Mouse (Mus musculus) hindbrain, embryonic 13.5 days (tissue): ENCODE data around the gene Dnajc22. TPM values are rescaled to one million over a fixed set of nuclear protein-coding genes. Genes with fewer than 3 reads are reported as not detected.

Experiments used
- microRNA-seq: library from miRNA; unstranded; fragments of <30 nt; microRNA quantifications from one replicate; pipeline ENCODE4, GENCODE M21; 2016
- polyA plus RNA-seq: library from polyadenylated mRNA; unstranded; fragments of >200 nt; fragmentation: Nextera tagmentation; extraction: Ambion mirVana; gene quantifications from 2 replicates; pipeline ENCODE4 v1.2.1, GENCODE M21; 2015

The Dnajc22 gene
- polyA plus RNA-seq, 1 experiment from 2014 or later = 1.3 TPM

Small RNAs within 50 kb of the gene (microRNA-seq; reads per million reads assigned to microRNA genes)
- gene Mir6960 = not detected

Other genes starting within 250 kb of the Dnajc22 start
- gene Kmt2d, start 222.0 kb upstream of the Dnajc22 start, polyA plus RNA-seq = 11.6 and 12.1 TPM in 2 replicates
- gene Rhebl1, start 198.6 kb upstream of the Dnajc22 start, polyA plus RNA-seq = 29.7 and 34.7 TPM in 2 replicates
- gene Dhh, start 194.6 kb upstream of the Dnajc22 start, polyA plus RNA-seq = 1.7 and 2.2 TPM in 2 replicates
- 37.7 and 38.3 TPM in 2 replicates for gene Lmbr1l, start 174.9 kb upstream of the Dnajc22 start, polyA plus RNA-seq
- gene Tuba1b, start 158.6 kb upstream of the Dnajc22 start, polyA plus RNA-seq = 1,016 and 1,054 TPM in 2 replicates
- gene Gm49450, start 139.6 kb upstream of the Dnajc22 start, polyA plus RNA-seq = not detected in 2 replicates
- 15,152 and 15,804 TPM in 2 replicates for gene Tuba1a, start 139.5 kb upstream of the Dnajc22 start, polyA plus RNA-seq
- 28.1 and 28.2 TPM in 2 replicates for gene Tuba1c, start 63.3 kb upstream of the Dnajc22 start, polyA plus RNA-seq
- gene Prph, start 38.0 kb upstream of the Dnajc22 start, polyA plus RNA-seq = 62.4 and 78.7 TPM in 2 replicates
- 8.4 and 10.0 TPM in 2 replicates for gene Troap, start 18.6 kb upstream of the Dnajc22 start, polyA plus RNA-seq
- gene C1ql4, start 5.4 kb upstream of the Dnajc22 start, polyA plus RNA-seq = 5.6 and 11.8 TPM in 2 replicates
- 42.1 and 45.0 TPM in 2 replicates for gene Spats2, start 32.7 kb downstream of the Dnajc22 start, polyA plus RNA-seq
- gene Kcnh3, start 131.7 kb downstream of the Dnajc22 start, polyA plus RNA-seq = 0.52 and 0.91 TPM in 2 replicates
- gene Mcrs1, start 158.8 kb downstream of the Dnajc22 start, polyA plus RNA-seq = 195 and 208 TPM in 2 replicates
- gene Prpf40b, start 201.9 kb downstream of the Dnajc22 start, polyA plus RNA-seq = 116 and 124 TPM in 2 replicates
- gene Fam186b, start 202.7 kb downstream of the Dnajc22 start, polyA plus RNA-seq = 0.47 and 0.69 TPM in 2 replicates